Mouse (Mus musculus) inflammation-experienced regulatory T-cells (primary cell): ENCODE results near the gene Kcnj12. TPM values are rescaled to one million over a fixed set of nuclear protein-coding genes. Genes with fewer than 3 reads are reported as not detected.

ENCODE experiments used
- polyA plus RNA-seq, 2 experiments: library from polyadenylated mRNA; unstranded; fragments of 100-300 nt; shearing (Covaris generic); gene quantifications; one replicate each; pipeline ENCODE4 v1.2.1; 2017

Kcnj12 gene
- under 1 TPM in 1 of 2 experiments, not detected in 1; 0.16 TPM for polyA plus RNA-seq

GRCm38 (mm10) chr11:61022550-61023391, at the start of gene Kcnj12:
Gene Kcnj12 (plus strand): TSS chr11:61022564.

Other genes starting within 250 kb of the Kcnj12 start
- 10 to 100 TPM; 18.0 to 31.5 TPM for gene Top3a, start 245.2 kb upstream of the Kcnj12 start, polyA plus RNA-seq
- gene Smcr8, start 245.0 kb upstream of the Kcnj12 start, polyA plus RNA-seq: 10 to 100 TPM; 11.1 to 14.2 TPM
- gene Shmt1, start 210.8 kb upstream of the Kcnj12 start, polyA plus RNA-seq: 10 to 100 TPM; 12.9 to 13.5 TPM
- gene Dhrs7b, start 191.9 kb upstream of the Kcnj12 start, polyA plus RNA-seq: 10 to 100 TPM; 29.4 to 39.9 TPM
- gene Tmem11, start 143.3 kb upstream of the Kcnj12 start, polyA plus RNA-seq: 10 to 100 TPM; 33.7 to 52.1 TPM
- 10 to 100 TPM in 1 of 2 experiments, 1 to 10 TPM in 1; 6.6 to 11.7 TPM for gene Natd1, start 107.8 kb upstream of the Kcnj12 start, polyA plus RNA-seq
- gene Map2k3, start 90.5 kb upstream of the Kcnj12 start, polyA plus RNA-seq: 10 to 100 TPM; 86.9 to 87.6 TPM
- gene Tnfrsf13b, start 104.2 kb downstream of the Kcnj12 start, polyA plus RNA-seq: 10 to 100 TPM; 41.2 to 67.6 TPM
- gene Usp22, start 152.5 kb downstream of the Kcnj12 start, polyA plus RNA-seq: 10 to 100 TPM; 38.4 to 48.2 TPM
- gene Aldh3a1, start 185.0 kb downstream of the Kcnj12 start, polyA plus RNA-seq: 1 to 10 TPM in 1 of 2 experiments, under 1 TPM in 1; 0.18 to 1.8 TPM
- gene Aldh3a2, start 244.9 kb downstream of the Kcnj12 start, polyA plus RNA-seq: 10 to 100 TPM; 48.8 to 53.9 TPM